Mouse (Mus musculus) cerebellum, adult 11 months (tissue): ENCODE measurements around the gene Grin1.
A peak's percentile ranks its signal among the peaks of the same experiment; 100 is the strongest.

Experiments
- DNase-seq: peaks from one replicate; pipeline ENCODE4 v3.0.0; 2022

Grin1 gene

DNA sequence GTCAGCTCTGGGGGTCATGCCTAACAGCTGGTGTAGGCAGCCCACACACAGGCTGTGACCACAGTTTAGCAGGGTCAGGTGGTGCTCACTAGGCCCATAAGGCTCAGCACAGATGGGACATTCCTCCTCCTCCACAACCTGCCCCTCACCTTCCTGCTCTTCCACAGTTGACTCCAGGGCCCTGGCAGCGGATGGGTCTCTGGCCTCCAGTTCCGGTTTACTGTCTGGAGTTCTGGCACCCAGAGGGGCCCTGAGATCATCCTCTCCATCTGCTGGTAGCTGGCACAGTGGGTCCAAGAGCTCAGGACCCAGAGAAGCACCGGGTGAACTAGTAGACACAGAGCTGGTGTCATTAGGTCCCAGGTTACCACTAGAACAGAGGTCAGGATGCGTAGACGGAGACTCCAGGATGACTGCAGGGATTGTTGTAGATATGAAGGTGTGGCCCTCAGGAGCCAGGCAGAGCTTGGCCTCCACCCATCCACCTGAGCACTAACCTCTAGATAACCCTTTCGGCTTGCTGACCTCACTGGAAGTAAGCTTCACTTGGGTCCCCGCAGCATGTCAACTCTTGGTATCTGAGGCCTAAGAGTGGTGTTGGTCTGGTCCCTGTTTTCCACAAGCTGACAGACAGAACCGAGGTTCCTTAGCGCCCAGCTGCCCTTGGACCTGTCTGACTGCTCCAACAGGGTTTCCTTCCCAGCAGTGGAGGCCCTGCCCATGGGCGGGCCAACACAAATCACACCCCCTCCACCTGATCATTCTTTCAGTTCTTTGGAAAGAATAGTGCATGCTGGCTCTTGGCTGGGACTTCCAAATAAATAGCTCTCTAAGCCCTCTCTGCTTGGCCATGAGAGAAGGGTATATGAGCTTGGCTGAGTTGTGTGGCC is 72.6 kb downstream of the Grin1 start, which contains the start of gene AL732309.1:
Gene AL732309.1 (minus strand): TSS at position 681 of the 890 bp plus-strand sequence.
- DNase-seq = no peak

- no peak for DNase-seq
These were observed 74.8 kb downstream of the Grin1 start for GRCm38 (mm10) chr2:25244144-25244543.

- DNase-seq = no peak
These were observed 75.6 kb downstream of the Grin1 start for GRCm38 (mm10) chr2:25243342-25243741.

GRCm38 (mm10) chr2:25242101-25242506 is 76.9 kb downstream of the Grin1 start, which contains the start of the genes Rnf208 and Cysrt1:
Rnf208 (plus strand) TSS chr2:25242255.
Cysrt1 (minus strand) TSS chr2:25242452.
- peak; percentile 53 for DNase-seq

- DNase-seq = no peak
These were observed 77.6 kb downstream of the Grin1 start for GRCm38 (mm10) chr2:25241438-25241775.
